Mouse (Mus musculus): ENCODE data around the gene 4930469K13Rik.

GRCm38 (mm10) chr11:34083795-34084194 is 14.6 kb downstream of the 4930469K13Rik start:
- TF ChIP-seq CTCF (IDR thresholded peaks at IDR 0.05 in 2 of 3, conservative IDR thresholded peaks at IDR 0.05 in 1 of 3; ENCODE audit: control insufficient read depth in 1 of 3, insufficient read depth in 1 of 3, low read depth in 2 of 3, low read length in 3 of 3, poor library complexity in 1 of 3, severe bottlenecking in 1 of 3) (no peak), POLR2AphosphoS5 (IDR thresholded peaks at IDR 0.05; ENCODE audit: borderline replicate concordance, low read depth, low read length) (no peak), ELF1 (IDR thresholded peaks at IDR 0.05; ENCODE audit: low read depth, low read length) (no peak), NELFE (IDR thresholded peaks at IDR 0.05; ENCODE audit: low read depth, low read length) (no peak), EP300 (IDR thresholded peaks at IDR 0.05; ENCODE audit: low read depth in 1 of 2, low read length in 2 of 2) (0 out of 4 replicates have a peak, but pooled peaks of 1 of the 2 experiments have one; percentile 23)

Measured in MEL (cell line).